Mouse (Mus musculus) megakaryocyte-erythroid progenitor cell, adult 5-6 weeks (primary cell): ENCODE data around the gene Bnipl. TPM values are rescaled to one million over a fixed set of nuclear protein-coding genes. Genes with fewer than 3 reads are reported as not detected.

Experiments
- ATAC-seq: replicated peaks from 2 replicates; pipeline ENCODE4 v1.8.0; 2016; ENCODE audit warnings: mild to moderate bottlenecking, inconsistent platforms; ENCODE audit not compliant: severe bottlenecking, poor library complexity, low FRiP score, low TSS enrichment
- total RNA-seq, 2 experiments: library from RNA; stranded (forward) in 1 of 2; stranded (reverse) in 1 of 2; fragments of 200-1000, 215-1000 nt in 1 of 2; fragments of >200 nt in 1 of 2; fragmentation: Nextera tagmentation in 1 of 2; gene quantifications; 2 replicates each; pipeline ENCODE4 v1.2.3; 2014 to 2017

Bnipl gene
- total RNA-seq, 2 experiments from 2014 or later = not detected

- no peak for ATAC-seq
Observed at GRCm38 (mm10) chr3:95243086-95243485, 7.9 kb downstream of the Bnipl start.

GRCm38 (mm10) chr3:95241498-95241897, 9.5 kb downstream of the Bnipl start, which contains the start of gene Gm128:
Gene Gm128, minus strand, starts transcription at chr3:95241598.
- ATAC-seq = no peak

GRCm38 (mm10) chr3:95240900-95241299, 10.1 kb downstream of the Bnipl start:
- no peak for ATAC-seq

- ATAC-seq = no peak
Observed at GRCm38 (mm10) chr3:95239971-95240370, 11.0 kb downstream of the Bnipl start.

- ATAC-seq = no peak
Observed at GRCm38 (mm10) chr3:95239022-95239421, 12.0 kb downstream of the Bnipl start.

GRCm38 (mm10) chr3:95237541-95238099, 13.4 kb downstream of the Bnipl start:
- no peak for ATAC-seq

- no peak for ATAC-seq
Observed at GRCm38 (mm10) chr3:95235386-95236301, 15.3 kb downstream of the Bnipl start.

GRCm38 (mm10) chr3:95233303-95233980, 17.6 kb downstream of the Bnipl start:
- no peak for ATAC-seq

- no peak for ATAC-seq
Observed at GRCm38 (mm10) chr3:95232771-95233170, 18.2 kb downstream of the Bnipl start.

- 0 out of 2 replicates have a peak, but pooled peaks have one; percentile 17 for ATAC-seq
Observed at GRCm38 (mm10) chr3:95231298-95232221, 19.4 kb downstream of the Bnipl start, which contains the start of gene Mllt11. Gene Mllt11, minus strand, starts transcription at chr3:95232171.

GRCm38 (mm10) chr3:95230495-95231297, 20.3 kb downstream of the Bnipl start:
- ATAC-seq = peak; percentile 20; the same call in 1 of the 2 replicates

GRCm38 (mm10) chr3:95229781-95230494, 21.1 kb downstream of the Bnipl start:
- ATAC-seq = no peak

GRCm38 (mm10) chr3:95228894-95229780, 21.9 kb downstream of the Bnipl start:
- no peak; the same call in 1 of the 2 replicates for ATAC-seq

- peak; percentile 78 for ATAC-seq
Observed at GRCm38 (mm10) chr3:95228148-95228893, 22.7 kb downstream of the Bnipl start, which contains the start of gene Cdc42se1. Gene Cdc42se1, plus strand, starts transcription at chr3:95228732.

- no peak for ATAC-seq
Observed at GRCm38 (mm10) chr3:95227214-95227613, 23.8 kb downstream of the Bnipl start.

- ATAC-seq = no peak
Observed at GRCm38 (mm10) chr3:95224295-95224694, 26.7 kb downstream of the Bnipl start.
